Comparison of ENCODE assay signal across 1 mouse cellular context in genomic region chr17:33953961-33954565, GRCm38 (mm10).
TF ChIP-seq lines count a peak whose summit lies in the region.

No protein-coding gene starts in this region.

TF ChIP-seq in MEL, 35 proteins besides CTCF, POLR2A, EP300 and RAD21:
- no peak for TF ChIP-seq KAT2A (conservative IDR thresholded peaks at IDR 0.05; ENCODE audit: low read depth, low read length)
- no peak for TF ChIP-seq TAL1 (IDR thresholded peaks at IDR 0.05; ENCODE audit: low read length)
- TF ChIP-seq MYC (IDR thresholded peaks at IDR 0.05; ENCODE audit: low read depth, low read length): no peak
- no peak for TF ChIP-seq MAZ (IDR thresholded peaks at IDR 0.05; ENCODE audit: low read depth, low read length)
- TF ChIP-seq MXI1 (IDR thresholded peaks at IDR 0.05; ENCODE audit: low read depth, low read length): no peak
- TF ChIP-seq USF2 (IDR thresholded peaks at IDR 0.05; ENCODE audit: borderline replicate concordance in 1 of 2, insufficient read depth in 1 of 2, low read depth in 1 of 2, low read length in 2 of 2): no peak
- no peak for TF ChIP-seq CHD2 (IDR thresholded peaks at IDR 0.05; ENCODE audit: low read length)
- no peak for TF ChIP-seq ZMIZ1 (IDR thresholded peaks at IDR 0.05; ENCODE audit: low read depth, low read length)
- no peak for TF ChIP-seq POLR2AphosphoS2 (IDR thresholded peaks at IDR 0.05; ENCODE audit: low read length)
- no peak for TF ChIP-seq JUND (IDR thresholded peaks at IDR 0.05; ENCODE audit: low read depth, low read length)
- TF ChIP-seq ELF1 (IDR thresholded peaks at IDR 0.05; ENCODE audit: low read depth, low read length): no peak
